Mouse (Mus musculus) inflammation-experienced regulatory T-cells, adult 16 weeks (primary cell): ENCODE measurements around the gene Smim23. TPM values are rescaled to one million over a fixed set of nuclear protein-coding genes. Genes with fewer than 3 reads are reported as not detected.

ENCODE experiments used
- polyA plus RNA-seq: library from polyadenylated mRNA; unstranded; fragments of 100-300 nt; shearing (Covaris generic); gene quantifications from one replicate; pipeline ENCODE4 v1.2.1, GENCODE M21; 2017

Smim23 gene
- polyA plus RNA-seq: not detected

GRCm38 (mm10) chr11:32824505-32824904, at the start of gene Smim23:
Smim23 (minus strand) TSS chr11:32824605.

Other genes with a start within 250 kb of the Smim23 start
- 56.5 TPM for gene Fbxw11, start 181.9 kb downstream of the Smim23 start, polyA plus RNA-seq